Comparison of ENCODE assay signal across 19 mouse cellular contexts in the genomic region with DNA sequence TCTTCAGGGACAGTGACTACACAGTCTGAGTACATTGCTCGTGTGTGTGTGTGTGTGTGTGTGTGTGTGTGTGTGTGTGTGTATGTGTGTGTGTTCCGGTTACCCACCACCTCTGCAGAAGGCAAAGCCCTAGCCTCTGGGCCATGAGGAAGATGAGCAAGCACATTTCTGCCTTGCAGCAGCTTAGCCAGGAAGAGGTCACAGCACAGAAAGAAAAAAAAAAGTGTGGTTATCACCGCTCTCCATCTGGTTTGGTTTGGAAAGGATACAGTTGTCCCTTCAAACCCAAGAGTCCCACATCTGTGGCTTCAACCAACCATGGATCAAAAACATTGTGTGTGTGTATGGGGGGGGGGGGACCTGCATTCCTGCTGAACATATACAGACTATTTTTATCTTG.
DNase-seq lines count a peak whose midpoint lies in the region; ATAC-seq lines count a peak whose summit lies in the region.
"Had no signal": no experiment of that assay in that cellular context is flagged by ENCODE, and none has a peak within 500 bp of the region (broad histone marks: within the 10 kb centered on the region; RNA-seq: fewer than 3 reads in every experiment).

No protein-coding gene starts in this region.

- no peaks in the 10 kb centered on the region for H3K9me3 ChIP-seq in liver, embryonic 12.5 days (replicated peaks)
- H3K9me3 ChIP-seq: embryonic facial prominence, embryonic 13.5 days; forebrain, embryonic 13.5 days; heart, embryonic 12.5 days; hindbrain, embryonic 15.5 days had no signal

- H3K4me1 ChIP-seq in liver, embryonic 12.5 days, result peaks cover 24% of the 10 kb centered on the region
- H3K4me1 ChIP-seq: embryonic facial prominence, embryonic 13.5 days had no signal

- H3K27me3 ChIP-seq in liver, embryonic 12.5 days (replicated peaks), result no peaks in the 10 kb centered on the region
- H3K27me3 ChIP-seq: CH12.LX; embryonic facial prominence, embryonic 13.5 days; forebrain, embryonic 13.5 days; heart, embryonic 12.5 days; hindbrain, embryonic 15.5 days had no signal

- no peak overlapping the region for H3K4me2 ChIP-seq in liver, embryonic 12.5 days
- H3K4me2 ChIP-seq: embryonic facial prominence, embryonic 13.5 days; forebrain, embryonic 13.5 days; heart, embryonic 12.5 days; hindbrain, embryonic 15.5 days had no signal

- 21% methylated on average over 3 of the region's 3 CpGs for WGBS in liver, embryonic 12.5 days (ENCODE audit: insufficient replicate concordance)

- peak; percentile 40; the same call in 1 of the 2 replicates for ATAC-seq in liver, embryonic 12.5 days
- ATAC-seq in megakaryocyte, adult 5-6 weeks (ENCODE audit: poor library complexity, severe bottlenecking), result peak; percentile 46
- ATAC-seq: forebrain, embryonic 13.5 days; forebrain, postnatal 0 days had no signal

- H3K9ac ChIP-seq in liver, embryonic 12.5 days, result no peak overlapping the region
- H3K9ac ChIP-seq: embryonic facial prominence, embryonic 13.5 days; forebrain, embryonic 13.5 days; forebrain, postnatal 0 days; heart, embryonic 12.5 days; hindbrain, embryonic 15.5 days had no signal

- H3K4me3 ChIP-seq in liver, embryonic 12.5 days, result no peak overlapping the region
- H3K4me3 ChIP-seq: embryonic facial prominence, embryonic 13.5 days; forebrain, embryonic 13.5 days; heart, embryonic 12.5 days; hindbrain, embryonic 15.5 days had no signal

- H3K36me3 ChIP-seq in liver, embryonic 12.5 days, result no peaks in the 10 kb centered on the region
- H3K36me3 ChIP-seq: embryonic facial prominence, embryonic 13.5 days; heart, embryonic 12.5 days; hindbrain, embryonic 15.5 days had no signal

- H3K27ac ChIP-seq in liver, embryonic 12.5 days, result no peak overlapping the region
- H3K27ac ChIP-seq: embryonic facial prominence, embryonic 13.5 days; forebrain, embryonic 13.5 days; hindbrain, embryonic 15.5 days had no signal

- no peak for DNase-seq in liver
- peak; percentile 99 for DNase-seq in 416B (ENCODE audit: low read depth)
- DNase-seq in MEL-GATA-1-ER (ENCODE audit: extremely low read depth, low read depth), result peak; percentile 43
- no peak for DNase-seq in retina, embryonic 14.5 days (ENCODE audit: low spot score)
- no peak for DNase-seq in layer of hippocampus, adult 18-20 months (ENCODE audit: low spot score in 2 of 2)
- no peak for DNase-seq in frontal cortex, adult 2 months (ENCODE audit: extremely low spot score in 1 of 2, low spot score in 1 of 2)
- DNase-seq: adrenal gland, postnatal 10 days; cerebellum, adult 11-12 months; cerebellum, adult 9-10 months; cerebellum, postnatal 25 days; forebrain, postnatal 0 days; gastrocnemius, postnatal 10 days had no signal

Comparison
In these comparisons a context has a peak if more than half of its experiments do, and no peak if none do; other contexts are left out.
1. DNase-seq: peak in 416B (single experiment) and MEL-GATA-1-ER (single experiment); none in liver (single experiment), retina, embryonic 14.5 days (single experiment), layer of hippocampus, adult 18-20 months (0 of 2) and frontal cortex, adult 2 months (0 of 2).